Mouse (Mus musculus) CH12.LX (cell line): ENCODE measurements around the gene Dnajc4. TPM values are rescaled to one million over a fixed set of nuclear protein-coding genes. Genes with fewer than 3 reads are reported as not detected.

Experiments used
- DNase-seq: peaks from one replicate; pipeline ENCODE4 v3.0.0-alpha.2; 2013; ENCODE audit errors: extremely low read depth
- H3K27ac ChIP-seq: 2 replicates; pipeline ENCODE4 v1.5.1; 2012; ENCODE audit warnings: low read depth, mild to moderate bottlenecking, control low read depth, moderate library complexity; ENCODE audit not compliant: insufficient read depth
- H3K27me3 ChIP-seq: replicated peaks from 2 replicates; pipeline ENCODE3; 2012; ENCODE audit warnings: inconsistent platforms
- H3K36me3 ChIP-seq, 2 experiments: replicated peaks in 1 of 2; 2 replicates each; pipeline versions ENCODE3 to v1.6.1; 2012; ENCODE audit warnings: inconsistent platforms in 1 of 2, low read length in 1 of 2, mild to moderate bottlenecking in 1 of 2, mixed read lengths in 1 of 2, moderate library complexity in 1 of 2; ENCODE audit not compliant: control insufficient read depth in 1 of 2, insufficient read depth in 1 of 2
- H3K4me1 ChIP-seq, 2 experiments: 2 replicates each; pipeline ENCODE4 v1.6.1; 2012; ENCODE audit warnings: inconsistent platforms in 1 of 2, moderate library complexity in 1 of 2; ENCODE audit not compliant: insufficient read depth in 2 of 2, control insufficient read depth in 1 of 2
- H3K4me2 ChIP-seq: 2 replicates; pipeline ENCODE4 v1.6.1; 2012; ENCODE audit warnings: low read depth, mild to moderate bottlenecking, control low read depth; ENCODE audit not compliant: poor library complexity, insufficient read depth, severe bottlenecking
- H3K4me3 ChIP-seq, 3 experiments: fragments of 150-350 bp in 1 of 3; sonication (generic) in 1 of 3; replicated peaks in 1 of 3; 2 replicates each; pipeline versions ENCODE3 to v1.5.1; 2011 to 2012; ENCODE audit warnings: low read depth in 2 of 3, low read length in 2 of 3, mild to moderate bottlenecking in 2 of 3, moderate library complexity in 2 of 3, control low read depth in 1 of 3, improper control_type of control experiment in 1 of 3, inconsistent platforms in 1 of 3, mixed read lengths in 1 of 3; ENCODE audit not compliant: poor library complexity in 1 of 3
- H3K79me2 ChIP-seq: replicated peaks from 2 replicates; pipeline ENCODE4 v1.6.1; 2012; ENCODE audit warnings: mild to moderate bottlenecking, moderate library complexity; ENCODE audit not compliant: control insufficient read depth, poor library complexity, insufficient read depth, severe bottlenecking; ENCODE audit errors: extremely low read depth
- H3K9ac ChIP-seq: 2 replicates; pipeline ENCODE4 v1.6.1; 2012; ENCODE audit warnings: low read depth, mild to moderate bottlenecking, control low read depth, moderate library complexity; ENCODE audit not compliant: insufficient read depth
- H3K9me3 ChIP-seq: replicated peaks from 2 replicates; pipeline ENCODE3; 2012; ENCODE audit warnings: low read length, inconsistent platforms, mixed read lengths
- BHLHE40 ChIP-seq: IDR thresholded peaks from 2 replicates; pipeline ENCODE4 v1.6.1; 2011; ENCODE audit warnings: mild to moderate bottlenecking, low read depth, low read length, improper control_type of control experiment
- CHD1 ChIP-seq: IDR thresholded peaks from 2 replicates; pipeline ENCODE4 v1.6.1; 2012; ENCODE audit warnings: low read depth, low read length, improper control_type of control experiment, inconsistent platforms
- CHD2 ChIP-seq: IDR thresholded peaks from 2 replicates; pipeline ENCODE4 v1.6.1; 2011; ENCODE audit warnings: low read length, improper control_type of control experiment
- CTCF ChIP-seq, 2 experiments: IDR thresholded peaks in 1 of 2; conservative IDR thresholded peaks in 1 of 2; 2 replicates each; pipeline ENCODE4 v1.5.1; 2011 to 2012; ENCODE audit warnings: low read depth in 2 of 2, low read length in 2 of 2, improper control_type of control experiment in 1 of 2, inconsistent platforms in 1 of 2, mild to moderate bottlenecking in 1 of 2, moderate library complexity in 1 of 2
- E2F4 ChIP-seq: IDR thresholded peaks from 2 replicates; pipeline ENCODE4 v1.6.1; 2011; ENCODE audit warnings: low read depth, low read length, improper control_type of control experiment; ENCODE audit not compliant: insufficient replicate concordance
- ELF1 ChIP-seq: IDR thresholded peaks from 2 replicates; pipeline ENCODE4 v1.6.1; 2014; ENCODE audit warnings: low read depth, mild to moderate bottlenecking, inconsistent platforms, low read length, improper control_type of control experiment
- EP300 ChIP-seq: IDR thresholded peaks from 2 replicates; pipeline ENCODE4 v1.6.1; 2011; ENCODE audit warnings: low read length, improper control_type of control experiment
- ETS1 ChIP-seq: conservative IDR thresholded peaks from 2 replicates; pipeline ENCODE4 v1.6.1; 2012; ENCODE audit warnings: low read depth, mild to moderate bottlenecking, inconsistent platforms, low read length, improper control_type of control experiment, moderate library complexity
- GABPA ChIP-seq: IDR thresholded peaks from 2 replicates; pipeline ENCODE4 v1.6.1; 2012; ENCODE audit warnings: low read depth, low read length, improper control_type of control experiment, inconsistent platforms; ENCODE audit not compliant: insufficient replicate concordance
- HCFC1 ChIP-seq: IDR thresholded peaks from 2 replicates; pipeline ENCODE4 v1.6.1; 2012; ENCODE audit warnings: low read depth, mild to moderate bottlenecking, inconsistent platforms, low read length, improper control_type of control experiment
- IRF4 ChIP-seq: IDR thresholded peaks from 2 replicates; pipeline ENCODE4 v1.6.1; 2014; ENCODE audit warnings: low read depth, mild to moderate bottlenecking, inconsistent platforms, low read length, improper control_type of control experiment
- JUN ChIP-seq: IDR thresholded peaks from 2 replicates; pipeline ENCODE4 v1.6.1; 2011; ENCODE audit warnings: low read depth, mild to moderate bottlenecking, low read length, improper control_type of control experiment, moderate library complexity; ENCODE audit not compliant: insufficient read depth
- JUND ChIP-seq: conservative IDR thresholded peaks from 2 replicates; pipeline ENCODE4 v1.6.1; 2011; ENCODE audit warnings: low read depth, low read length, improper control_type of control experiment
- MXI1 ChIP-seq: IDR thresholded peaks from 2 replicates; pipeline ENCODE4 v1.6.1; 2011; ENCODE audit warnings: mild to moderate bottlenecking, low read depth, low read length, improper control_type of control experiment
- MYC ChIP-seq: IDR thresholded peaks from 2 replicates; pipeline ENCODE4 v1.6.1; 2011; ENCODE audit warnings: low read depth, mild to moderate bottlenecking, improper control_type of control experiment, low read length
- NELFE ChIP-seq: IDR thresholded peaks from 2 replicates; pipeline ENCODE4 v1.6.1; 2011; ENCODE audit warnings: low read depth, low read length, improper control_type of control experiment
- NRF1 ChIP-seq: IDR thresholded peaks from 2 replicates; pipeline ENCODE4 v1.6.1; 2014; ENCODE audit warnings: low read depth, mild to moderate bottlenecking, inconsistent platforms, low read length, improper control_type of control experiment, moderate library complexity
- PAX5 ChIP-seq: IDR thresholded peaks from 2 replicates; pipeline ENCODE4 v1.6.1; 2012; ENCODE audit warnings: low read length, inconsistent platforms, mixed read lengths
- POLR2A ChIP-seq: IDR thresholded peaks from 2 replicates; pipeline ENCODE4 v1.6.1; 2011; ENCODE audit warnings: low read depth, mild to moderate bottlenecking, improper control_type of control experiment, low read length
- POLR2AphosphoS2 ChIP-seq: IDR thresholded peaks from 2 replicates; pipeline ENCODE4 v1.6.1; 2011; ENCODE audit warnings: low read depth, low read length, improper control_type of control experiment
- RAD21 ChIP-seq: IDR thresholded peaks from 2 replicates; pipeline ENCODE4 v1.6.1; 2011; ENCODE audit warnings: low read depth, mild to moderate bottlenecking, low read length, improper control_type of control experiment, moderate library complexity
- RCOR1 ChIP-seq: conservative IDR thresholded peaks from 2 replicates; pipeline ENCODE4 v1.6.1; 2012; ENCODE audit warnings: low read depth, mild to moderate bottlenecking, inconsistent platforms, low read length, improper control_type of control experiment
- SIN3A ChIP-seq: IDR thresholded peaks from 2 replicates; pipeline ENCODE4 v1.6.1; 2012; ENCODE audit warnings: low read length, improper control_type of control experiment, inconsistent platforms
- TBP ChIP-seq: conservative IDR thresholded peaks from 2 replicates; pipeline ENCODE4 v1.6.1; 2011; ENCODE audit warnings: low read depth, low read length, improper control_type of control experiment
- TCF12 ChIP-seq: IDR thresholded peaks from 2 replicates; pipeline ENCODE4 v1.6.1; 2014; ENCODE audit warnings: low read depth, mild to moderate bottlenecking, inconsistent platforms, low read length, improper control_type of control experiment
- USF1 ChIP-seq: IDR thresholded peaks from 2 replicates; pipeline ENCODE4 v1.6.1; 2014; ENCODE audit warnings: low read depth, mild to moderate bottlenecking, inconsistent platforms, low read length, improper control_type of control experiment
- USF2 ChIP-seq: conservative IDR thresholded peaks from 2 replicates; pipeline ENCODE4 v1.6.1; 2011; ENCODE audit warnings: low read depth, low read length, improper control_type of control experiment
- ZMIZ1 ChIP-seq: IDR thresholded peaks from 2 replicates; pipeline ENCODE4 v1.6.1; 2012; ENCODE audit warnings: low read depth, mild to moderate bottlenecking, inconsistent platforms, low read length, improper control_type of control experiment
- dilution Hi-C: fragments of 300-500 bp; cut with MboI; formaldehyde crosslinking; loops from 2 replicates; pipeline ENCODE4 v1.14.3; 2020; ENCODE audit warnings: low sequenced_read_pairs; ENCODE audit not compliant: extremely low pct_unique_long_range_greater_than_20kb, extremely low pct_ligation_motif_present
- in situ Hi-C: fragments of 300-500 bp; cut with MboI; formaldehyde crosslinking; loops from 3 replicates; pipeline ENCODE4 v1.14.3; 2019; ENCODE audit warnings: low sequenced_read_pairs, low pct_ligation_motif_present, low pct_unique_long_range_greater_than_20kb, mixed read lengths
- polyA plus RNA-seq: library from polyadenylated mRNA; unstranded; fragments of >175 nt; gene quantifications from 2 replicates; pipeline ENCODE4 v1.2.1, GENCODE M21; 2012; ENCODE audit warnings: low read depth; ENCODE audit not compliant: insufficient read length
- total RNA-seq, 2 experiments: library from RNA; depleted of rRNA; stranded (reverse); fragments of 300-350 nt in 1 of 2; fragments of >200 nt in 1 of 2; gene quantifications; 2 replicates each; pipeline ENCODE4 v1.2.3; 2012 to 2014

Gene Dnajc4
- total and polyA plus RNA-seq, 3 experiments: 6.2 to 13.9 (median 11.2) TPM

- no peaks in the 10 kb centered on the region for H3K79me2 ChIP-seq
- dilution Hi-C loops (no loop called here), in situ Hi-C loops (no loop called here)
- H3K4me3 ChIP-seq: no peak overlapping the region
- no peaks in the 10 kb centered on the region for H3K9me3 ChIP-seq
- H3K4me2 ChIP-seq: no peak overlapping the region
- H3K27ac ChIP-seq: no peak overlapping the region
- H3K9ac ChIP-seq: no peak overlapping the region
- H3K4me1 ChIP-seq: peaks cover 11 to 43% of the 10 kb centered on the region in 2 experiments
- no peak for DNase-seq
- H3K27me3 ChIP-seq: no peaks in the 10 kb centered on the region
- H3K36me3 ChIP-seq: peaks cover 3 to 16% of the 10 kb centered on the region in 2 experiments
- TF ChIP-seq TBP (no peak), JUN (no peak), HCFC1 (no peak), RAD21 (no peak), NRF1 (no peak), ELF1 (no peak), USF2 (no peak), BHLHE40 (no peak), GABPA (no peak), USF1 (no peak), ETS1 (no peak), RCOR1 (no peak), ZMIZ1 (no peak), SIN3A (no peak), CHD2 (no peak), CHD1 (no peak), MXI1 (no peak), POLR2AphosphoS2 (no peak), NELFE (no peak), CTCF (conservative IDR thresholded peaks at IDR 0.05 in 1 of 2, IDR thresholded peaks at IDR 0.05 in 1 of 2; ENCODE audit: low read depth in 2 of 2, low read length in 2 of 2) (no peak)
Observed at GRCm38 (mm10) chr19:6990712-6991111, 1.7 kb downstream of the Dnajc4 start.

DNA sequence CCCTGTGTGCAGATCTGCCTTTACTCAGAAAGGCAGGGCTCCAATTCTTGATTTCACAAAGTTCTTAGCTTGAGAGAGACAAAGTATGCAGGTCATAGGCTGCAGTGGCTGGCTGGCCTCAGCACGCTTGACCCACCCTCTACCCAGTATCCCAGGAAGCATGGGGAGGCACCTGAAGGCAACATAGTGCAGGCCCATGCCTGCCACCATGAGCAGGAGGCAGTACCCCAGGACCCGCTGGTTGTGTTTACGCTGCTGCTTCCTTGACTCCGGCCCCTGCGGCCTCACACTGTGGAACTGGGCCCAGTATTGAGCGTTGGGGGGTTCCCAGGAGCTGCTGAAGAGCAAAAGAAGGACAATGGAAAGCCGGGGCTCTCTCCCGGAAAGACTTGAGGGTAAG lies 3.1 kb downstream of the Dnajc4 start:
- Histone ChIP-seq H3K4me3 (no peak overlapping the region), H3K4me1 (peaks cover 11 to 31% of the 10 kb centered on the region in 2 experiments), H3K9ac (no peak overlapping the region), H3K9me3 (no peaks in the 10 kb centered on the region), H3K79me2 (no peaks in the 10 kb centered on the region), H3K36me3 (peaks cover 9 to 28% of the 10 kb centered on the region in 2 experiments), H3K4me2 (no peak overlapping the region), H3K27me3 (no peaks in the 10 kb centered on the region), H3K27ac (no peak overlapping the region)
- no peak for DNase-seq
- dilution Hi-C loops: no loop called here
- TF ChIP-seq GABPA: no peak
- TF ChIP-seq MXI1: no peak
- no peak for TF ChIP-seq IRF4
- no peak for TF ChIP-seq POLR2A
- no peak for TF ChIP-seq EP300
- no peak for TF ChIP-seq MYC
- TF ChIP-seq NELFE: no peak
- no peak for TF ChIP-seq CHD2
- no peak for TF ChIP-seq BHLHE40
- no peak for TF ChIP-seq SIN3A
- no peak for TF ChIP-seq TCF12
- no peak for TF ChIP-seq ELF1
- TF ChIP-seq PAX5: no peak
- no peak for TF ChIP-seq JUND
- TF ChIP-seq HCFC1: no peak
- TF ChIP-seq TBP: no peak
- TF ChIP-seq USF2: no peak
- no peak for TF ChIP-seq E2F4
- in situ Hi-C loops: no loop called here
